Mouse (Mus musculus) cerebellum, adult 2 months (tissue): ENCODE measurements at regions not wholly inside any gene's neighbourhood (a gene's known extent, or its start where the extent isn't known, plus 50 kb on each side); places are given as distances from the start of the nearest gene placed in this dataset.

Experiments
- CTCF ChIP-seq: fragments of 200-500 bp; IDR thresholded peaks from 2 replicates; pipeline ENCODE4 v1.5.1; 2011; ENCODE audit warnings: low read depth, mild to moderate bottlenecking, control low read depth, low read length, moderate library complexity, borderline replicate concordance; ENCODE audit not compliant: insufficient read depth
- POLR2A ChIP-seq: fragments of 200-500 bp; IDR thresholded peaks from 2 replicates; pipeline ENCODE4 v1.6.1; 2011; ENCODE audit warnings: low read length, control low read depth, borderline replicate concordance; ENCODE audit not compliant: insufficient read depth

DNA sequence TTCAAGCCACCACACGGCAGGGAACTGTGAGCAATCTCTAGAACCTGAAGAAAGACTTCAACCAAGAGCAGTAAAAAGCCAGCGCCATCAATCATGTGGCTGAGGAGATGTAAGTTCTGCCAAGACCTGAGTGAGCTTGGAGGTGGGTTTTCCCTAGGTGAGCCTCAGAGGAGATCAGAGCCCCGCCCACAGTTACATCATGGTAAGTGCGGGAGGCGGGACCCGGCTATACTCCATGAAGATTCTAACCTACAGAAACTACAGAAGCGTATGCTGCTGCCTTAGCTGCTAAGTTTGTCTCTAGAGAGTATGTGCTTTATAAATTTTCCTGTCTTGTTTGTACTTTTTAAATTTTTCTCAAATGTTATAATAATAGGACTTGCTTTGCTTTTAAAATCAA, 105.0 kb upstream of the G2e3 start:
- TF ChIP-seq CTCF (no peak), POLR2A (no peak)
